Mouse (Mus musculus) heart, postnatal 14 days (tissue): Measurements from ENCODE around the gene AF067063. TPM values are rescaled to one million over a fixed set of nuclear protein-coding genes. Genes with fewer than 3 reads are reported as not detected.

Experiments used
- total RNA-seq, 2 experiments: library from RNA; stranded (reverse); gene quantifications; 2 replicates each; pipeline ENCODE4 v1.2.3; 2021

AF067063 gene
- total RNA-seq, 2 experiments from 2014 or later = not detected

Other genes with a start within 250 kb of the AF067063 start
- not detected for gene Ccl28, start 206.4 kb downstream of the AF067063 start, total RNA-seq
- 10 to 100 TPM; 50.6 to 51.5 TPM for gene Hmgcs1, start 139.8 kb downstream of the AF067063 start, total RNA-seq
- gene Nim1k, start 74.3 kb downstream of the AF067063 start, total RNA-seq = under 1 TPM; 0.88 to 0.93 TPM
- gene Zfp131, start 39.3 kb downstream of the AF067063 start, total RNA-seq = 10 to 100 TPM; 22.9 TPM
- gene D13Ertd608e, start 5.8 kb upstream of the AF067063 start, total RNA-seq = not detected
- not detected for gene Tcstv1, start 64.6 kb upstream of the AF067063 start, total RNA-seq
- not detected for gene Gm21761, start 99.1 kb upstream of the AF067063 start, total RNA-seq
- not detected for gene B020031M17Rik, start 120.6 kb upstream of the AF067063 start, total RNA-seq
- gene Gm36079, start 196.8 kb upstream of the AF067063 start, total RNA-seq = not detected
- gene Gm21188, start 222.0 kb upstream of the AF067063 start, total RNA-seq = under 1 TPM in 1 of 2 experiments, not detected in 1; 0.15 TPM